Mouse (Mus musculus) bone marrow, adult 2 months (tissue): ENCODE results near the gene Fzr1.

Source experiments
- CTCF ChIP-seq: fragments of 200-500 bp; IDR thresholded peaks from 2 replicates; pipeline ENCODE4 v1.5.1; 2011; ENCODE audit warnings: low read length, control low read depth; ENCODE audit not compliant: control insufficient read depth, insufficient read depth
- POLR2A ChIP-seq: fragments of 200-500 bp; IDR thresholded peaks from 2 replicates; pipeline ENCODE4 v1.6.1; 2011; ENCODE audit warnings: low read depth, mild to moderate bottlenecking, control low read depth, low read length, borderline replicate concordance; ENCODE audit not compliant: control insufficient read depth

DNA sequence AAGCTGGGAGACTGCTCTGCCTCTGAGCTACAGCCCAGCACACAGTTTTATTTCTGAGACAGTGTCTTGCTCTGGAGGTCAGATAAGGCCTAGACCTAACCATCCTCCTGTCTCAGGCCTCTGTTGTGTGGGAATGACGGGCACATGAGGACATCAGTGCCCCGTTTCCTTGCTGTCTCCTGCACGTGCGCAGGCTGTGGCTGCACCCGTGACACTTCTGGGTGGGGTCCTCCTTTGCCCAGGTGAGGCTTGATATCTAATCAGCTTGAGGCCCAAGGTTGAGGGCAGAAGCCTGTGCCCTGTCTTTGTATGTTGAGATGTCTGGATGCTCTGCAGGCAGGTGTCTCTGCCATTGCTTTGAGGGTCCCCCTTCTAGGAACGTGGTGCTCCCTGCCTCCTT is 14.0 kb upstream of the Fzr1 start:
- TF ChIP-seq POLR2A = no peak
- TF ChIP-seq CTCF = no peak
